In the genomic region with DNA sequence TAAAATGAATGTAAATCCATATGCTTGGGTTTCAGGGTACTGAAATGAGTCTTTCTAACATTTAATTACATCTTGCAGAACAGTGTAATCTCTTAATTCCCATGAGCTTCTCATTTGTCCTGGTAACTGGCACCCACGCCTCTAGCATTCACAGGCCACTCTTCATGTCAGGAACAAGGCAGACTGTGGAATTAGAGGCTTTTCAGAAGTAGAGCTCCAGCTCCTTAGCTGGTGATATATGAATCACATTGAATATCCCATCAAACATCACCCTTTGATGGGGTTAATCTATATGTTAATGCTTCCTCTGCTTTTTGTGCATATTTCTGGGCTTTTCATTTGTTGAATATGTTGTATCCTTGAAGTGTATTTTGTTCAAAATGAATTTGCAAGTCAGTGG, we compare ENCODE assay signal across 22 mouse cellular contexts.
A peak's percentile ranks its signal among the peaks of the same experiment; 100 is the strongest.
DNase-seq lines count a peak whose midpoint lies in the region; ATAC-seq lines count a peak whose summit lies in the region.
"Had no signal": no experiment of that assay in that cellular context is flagged by ENCODE, and none has a peak within 500 bp of the region (broad histone marks: within the 10 kb centered on the region; RNA-seq: fewer than 3 reads in every experiment).

No protein-coding gene starts in this region.

- no peak overlapping the region for H3K27ac ChIP-seq in midbrain, embryonic 12.5 days (replicated peaks)
- H3K27ac ChIP-seq in midbrain, embryonic 10.5 days (replicated peaks), result no peak overlapping the region
- H3K27ac ChIP-seq in midbrain, embryonic 14.5 days (replicated peaks; ENCODE audit: low read depth, low read length), result no peak overlapping the region
- no peak overlapping the region for H3K27ac ChIP-seq in midbrain, embryonic 11.5 days (ENCODE audit: low read depth, low read length)
- no peak overlapping the region for H3K27ac ChIP-seq in midbrain, embryonic 15.5 days
- H3K27ac ChIP-seq: embryonic facial prominence, embryonic 13.5 days; embryonic facial prominence, embryonic 15.5 days; forebrain, embryonic 10.5 days; forebrain, embryonic 12.5 days had no signal

- 0 out of 2 replicates have a peak, but pooled peaks have one; percentile 19 for ATAC-seq in midbrain, embryonic 12.5 days (ENCODE audit: low FRiP score, low read depth)
- ATAC-seq in midbrain, embryonic 14.5 days (ENCODE audit: low FRiP score, low TSS enrichment), result no peak; the same call in 1 of the 2 replicates
- ATAC-seq in midbrain, embryonic 11.5 days (ENCODE audit: low FRiP score), result no peak
- ATAC-seq in midbrain, embryonic 15.5 days (replicated peaks), result peak; percentile 54; the same call in 1 of the 2 replicates
- no peak for ATAC-seq in cerebellum, adult (ENCODE audit: insufficient number of reproducible peaks, low FRiP score, low TSS enrichment)
- ATAC-seq: forebrain, embryonic 14.5 days; forebrain, embryonic 16.5 days had no signal

- no peaks in the 10 kb centered on the region for H3K9me3 ChIP-seq in midbrain, embryonic 12.5 days
- H3K9me3 ChIP-seq in midbrain, embryonic 10.5 days (replicated peaks), result no peaks in the 10 kb centered on the region
- H3K9me3 ChIP-seq in midbrain, embryonic 14.5 days (ENCODE audit: control insufficient read depth, low read length), result no peaks in the 10 kb centered on the region
- no peaks in the 10 kb centered on the region for H3K9me3 ChIP-seq in midbrain, embryonic 11.5 days (ENCODE audit: control insufficient read depth, low read length)
- no peaks in the 10 kb centered on the region for H3K9me3 ChIP-seq in midbrain, embryonic 15.5 days
- H3K9me3 ChIP-seq: embryonic facial prominence, embryonic 13.5 days; embryonic facial prominence, embryonic 15.5 days; forebrain, embryonic 10.5 days; forebrain, embryonic 12.5 days had no signal

- DNase-seq in midbrain, embryonic 10.5 days (ENCODE audit: low spot score), result no peak
- peak; percentile 42 for DNase-seq in midbrain, embryonic 14.5 days
- DNase-seq in midbrain, embryonic 11.5 days (ENCODE audit: low spot score, missing footprints), result no peak
- no peak for DNase-seq in cerebellum, postnatal 10 days
- DNase-seq: adrenal gland, adult 2 months; adrenal gland, postnatal 10 days; adrenal gland, postnatal 25 days; cerebellum, adult 11 months; cerebellum, adult 18-20 months; cerebellum, adult 9-10 months; cerebellum, postnatal 14 days; cerebellum, postnatal 36 days had no signal

- 10% methylated on average over 1 of the region's 1 CpGs for WGBS in midbrain, embryonic 12.5 days
- WGBS in midbrain, embryonic 10.5 days, result 39% methylated on average over 1 of the region's 1 CpGs
- WGBS in midbrain, embryonic 14.5 days, result 23% methylated on average over 1 of the region's 1 CpGs
- 34% methylated on average over 1 of the region's 1 CpGs for WGBS in midbrain, embryonic 11.5 days
- WGBS in midbrain, embryonic 15.5 days, result 13% methylated on average over 1 of the region's 1 CpGs

- no peak overlapping the region for H3K9ac ChIP-seq in midbrain, embryonic 12.5 days (replicated peaks)
- H3K9ac ChIP-seq in midbrain, embryonic 14.5 days (replicated peaks; ENCODE audit: low read length), result no peak overlapping the region
- no peak overlapping the region for H3K9ac ChIP-seq in midbrain, embryonic 11.5 days (ENCODE audit: low read length)
- no peak overlapping the region for H3K9ac ChIP-seq in midbrain, embryonic 15.5 days
- H3K9ac ChIP-seq: embryonic facial prominence, embryonic 13.5 days; embryonic facial prominence, embryonic 15.5 days; forebrain, embryonic 12.5 days had no signal

- no peaks in the 10 kb centered on the region for H3K27me3 ChIP-seq in midbrain, embryonic 12.5 days
- H3K27me3 ChIP-seq in midbrain, embryonic 10.5 days (ENCODE audit: low read depth, poor library complexity, severe bottlenecking), result no peaks in the 10 kb centered on the region
- no peaks in the 10 kb centered on the region for H3K27me3 ChIP-seq in midbrain, embryonic 14.5 days (ENCODE audit: control insufficient read depth, insufficient read depth, low read length)
- no peaks in the 10 kb centered on the region for H3K27me3 ChIP-seq in midbrain, embryonic 11.5 days (ENCODE audit: control insufficient read depth, insufficient read depth, low read length)
- no peaks in the 10 kb centered on the region for H3K27me3 ChIP-seq in midbrain, embryonic 15.5 days (replicated peaks)
- H3K27me3 ChIP-seq: embryonic facial prominence, embryonic 13.5 days; embryonic facial prominence, embryonic 15.5 days; forebrain, embryonic 12.5 days had no signal

- H3K4me1 ChIP-seq in midbrain, embryonic 12.5 days, result no peaks in the 10 kb centered on the region
- no peaks in the 10 kb centered on the region for H3K4me1 ChIP-seq in midbrain, embryonic 10.5 days
- no peaks in the 10 kb centered on the region for H3K4me1 ChIP-seq in midbrain, embryonic 14.5 days (ENCODE audit: control insufficient read depth, insufficient read depth, low read length)
- H3K4me1 ChIP-seq in midbrain, embryonic 11.5 days (ENCODE audit: control insufficient read depth, insufficient read depth, low read length), result no peaks in the 10 kb centered on the region
- H3K4me1 ChIP-seq in midbrain, embryonic 15.5 days, result no peaks in the 10 kb centered on the region
- H3K4me1 ChIP-seq: embryonic facial prominence, embryonic 13.5 days; embryonic facial prominence, embryonic 15.5 days; forebrain, embryonic 10.5 days; forebrain, embryonic 12.5 days had no signal

- H3K4me3 ChIP-seq in midbrain, embryonic 12.5 days, result no peak overlapping the region
- no peak overlapping the region for H3K4me3 ChIP-seq in midbrain, embryonic 10.5 days
- H3K4me3 ChIP-seq in midbrain, embryonic 14.5 days (replicated peaks; ENCODE audit: low read depth, low read length), result no peak overlapping the region
- H3K4me3 ChIP-seq in midbrain, embryonic 11.5 days (ENCODE audit: low read depth, low read length), result no peak overlapping the region
- H3K4me3 ChIP-seq in midbrain, embryonic 15.5 days, result no peak overlapping the region
- H3K4me3 ChIP-seq: embryonic facial prominence, embryonic 13.5 days; embryonic facial prominence, embryonic 15.5 days; erythroblast, embryonic 14.5 days; forebrain, embryonic 10.5 days; forebrain, embryonic 12.5 days had no signal

- H3K4me2 ChIP-seq in midbrain, embryonic 12.5 days (replicated peaks), result no peak overlapping the region
- no peak overlapping the region for H3K4me2 ChIP-seq in midbrain, embryonic 14.5 days (ENCODE audit: low read length)
- no peak overlapping the region for H3K4me2 ChIP-seq in midbrain, embryonic 11.5 days
- H3K4me2 ChIP-seq in midbrain, embryonic 15.5 days, result no peak overlapping the region
- H3K4me2 ChIP-seq: embryonic facial prominence, embryonic 13.5 days; embryonic facial prominence, embryonic 15.5 days; forebrain, embryonic 12.5 days had no signal

- no peaks in the 10 kb centered on the region for H3K36me3 ChIP-seq in midbrain, embryonic 12.5 days
- H3K36me3 ChIP-seq in midbrain, embryonic 10.5 days, result no peaks in the 10 kb centered on the region
- H3K36me3 ChIP-seq in midbrain, embryonic 14.5 days (ENCODE audit: control insufficient read depth, insufficient read depth, low read length), result no peaks in the 10 kb centered on the region
- no peaks in the 10 kb centered on the region for H3K36me3 ChIP-seq in midbrain, embryonic 11.5 days (ENCODE audit: control insufficient read depth, insufficient read depth, low read length)
- no peaks in the 10 kb centered on the region for H3K36me3 ChIP-seq in midbrain, embryonic 15.5 days (replicated peaks)
- H3K36me3 ChIP-seq: embryonic facial prominence, embryonic 13.5 days; embryonic facial prominence, embryonic 15.5 days; forebrain, embryonic 10.5 days; forebrain, embryonic 12.5 days had no signal

Comparison
In these comparisons a context has a peak if more than half of its experiments do, and no peak if none do; other contexts are left out.
1. ATAC-seq: peak in midbrain, embryonic 12.5 days (single experiment) and midbrain, embryonic 15.5 days (single experiment); none in midbrain, embryonic 14.5 days (single experiment), midbrain, embryonic 11.5 days (single experiment) and cerebellum, adult (single experiment).